Mouse (Mus musculus) heart, postnatal 0 days (tissue): ENCODE measurements around the gene Mtmr12. TPM values are rescaled to one million over a fixed set of nuclear protein-coding genes. Genes with fewer than 3 reads are reported as not detected.

ENCODE experiments used
- ATAC-seq: fragments of 200-750 bp; cut with Nextera tagmentation; 2 replicates; pipeline ENCODE4 v1.8.0; 2017; ENCODE audit warnings: low read depth, moderate number of reproducible peaks, moderate library complexity; ENCODE audit not compliant: insufficient read depth
- DNase-seq: peaks from one replicate; pipeline ENCODE4 v3.0.0-alpha.2; 2016; ENCODE audit warnings: low spot score
- H3K27ac ChIP-seq: fragments of 300-500 bp; sonication (generic); 2 replicates; pipeline ENCODE4 v1.5.1; 2014; ENCODE audit warnings: low read depth, mild to moderate bottlenecking
- H3K27me3 ChIP-seq: fragments of 300-500 bp; sonication (generic); 2 replicates; pipeline ENCODE4 v1.6.1; 2014; ENCODE audit warnings: low read length, mixed read lengths; ENCODE audit not compliant: control insufficient read depth, insufficient read depth
- H3K36me3 ChIP-seq: fragments of 300-500 bp; sonication (generic); replicated peaks from 2 replicates; pipeline ENCODE4 v1.6.1; 2014; ENCODE audit warnings: low read length, mixed read lengths; ENCODE audit not compliant: control insufficient read depth, insufficient read depth
- H3K4me1 ChIP-seq: fragments of 300-500 bp; sonication (generic); 2 replicates; pipeline ENCODE4 v1.6.1; 2014; ENCODE audit warnings: antibody characterized with exemption; ENCODE audit not compliant: control insufficient read depth, insufficient read depth
- H3K4me2 ChIP-seq: fragments of 300-500 bp; sonication (generic); 2 replicates; pipeline ENCODE4 v1.6.1; 2014; ENCODE audit warnings: low read depth, mild to moderate bottlenecking, low read length, moderate library complexity
- H3K4me3 ChIP-seq: fragments of 300-500 bp; sonication (generic); 2 replicates; pipeline ENCODE4 v1.5.1; 2014; ENCODE audit warnings: low read depth, low read length
- H3K9ac ChIP-seq: fragments of 300-500 bp; sonication (generic); replicated peaks from 2 replicates; pipeline ENCODE4 v1.6.1; 2014; ENCODE audit warnings: low read depth, low read length, mixed read lengths
- H3K9me3 ChIP-seq: fragments of 300-500 bp; sonication (generic); replicated peaks from 2 replicates; pipeline ENCODE4 v1.6.1; 2016; ENCODE audit warnings: low read length; ENCODE audit not compliant: control insufficient read depth
- CTCF ChIP-seq: IDR thresholded peaks from 2 replicates; pipeline ENCODE4 v1.5.1; 2016; ENCODE audit warnings: antibody characterized with exemption, control low read depth, low read depth
- EP300 ChIP-seq: IDR thresholded peaks from 2 replicates; pipeline ENCODE4 v1.6.1; 2016; ENCODE audit warnings: antibody characterized with exemption, low read depth
- WGBS: fragments of 180-500 bp; shearing (Covaris S2); extraction: QIAGEN DNeasy Blood & Tissue Kit; methylation state at CpG from one replicate; pipeline ENCODE4 v1.1.7; 2014; 5-methylcytosine and 5-hydroxymethylcytosine counted together
- polyA plus RNA-seq: library from polyadenylated mRNA; unstranded; fragments of >200 nt; fragmentation: Nextera tagmentation; extraction: Ambion mirVana; gene quantifications from 2 replicates; pipeline ENCODE4 v1.2.1, GENCODE M21; 2015
- total RNA-seq: library from RNA; depleted of rRNA; stranded (reverse); fragments of >200 nt; gene quantifications from 2 replicates; pipeline ENCODE4 v1.2.3, GENCODE M21; 2014; ENCODE audit warnings: low replicate concordance

Mtmr12 gene
- total and polyA plus RNA-seq, 2 experiments from 2014 or later, result 5.4 to 9.8 TPM

DNA sequence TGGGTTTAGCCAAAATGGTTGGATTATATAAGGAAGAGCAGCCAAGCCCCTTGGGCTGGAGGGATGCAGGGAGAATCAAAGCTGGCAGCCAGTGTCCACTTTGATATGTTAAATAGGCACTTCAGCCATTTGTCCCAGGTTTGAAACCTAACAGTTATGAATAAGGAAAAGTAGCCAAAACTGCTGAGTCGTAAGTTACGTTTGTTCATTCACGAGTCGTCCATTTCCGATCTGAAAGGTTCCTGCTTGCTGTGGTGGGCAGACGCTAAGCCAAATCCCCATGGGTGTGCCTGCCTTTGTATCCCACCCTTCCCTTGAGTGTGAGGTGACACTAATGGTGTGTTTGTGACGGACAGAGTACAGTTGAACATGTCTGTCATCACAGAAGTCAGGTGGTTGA lies 106.6 kb downstream of the Mtmr12 start:
- TF ChIP-seq EP300, result no peak
- no peak for TF ChIP-seq CTCF
- H3K9me3 ChIP-seq, result no peaks in the 10 kb centered on the region
- H3K9ac ChIP-seq, result no peak overlapping the region
- no peak overlapping the region for H3K4me2 ChIP-seq
- H3K4me1 ChIP-seq, result peaks cover 4% of the 10 kb centered on the region; the same call in 1 of the 2 replicates
- 79% methylated on average over 7 of the region's 7 CpGs for whole genome bisulfite sequencing
- DNase-seq (no peak), ATAC-seq (no peak)
- no peak overlapping the region for H3K4me3 ChIP-seq
- H3K36me3 ChIP-seq, result no peaks in the 10 kb centered on the region
- no peak overlapping the region for H3K27ac ChIP-seq
- H3K27me3 ChIP-seq, result no peaks in the 10 kb centered on the region

DNA sequence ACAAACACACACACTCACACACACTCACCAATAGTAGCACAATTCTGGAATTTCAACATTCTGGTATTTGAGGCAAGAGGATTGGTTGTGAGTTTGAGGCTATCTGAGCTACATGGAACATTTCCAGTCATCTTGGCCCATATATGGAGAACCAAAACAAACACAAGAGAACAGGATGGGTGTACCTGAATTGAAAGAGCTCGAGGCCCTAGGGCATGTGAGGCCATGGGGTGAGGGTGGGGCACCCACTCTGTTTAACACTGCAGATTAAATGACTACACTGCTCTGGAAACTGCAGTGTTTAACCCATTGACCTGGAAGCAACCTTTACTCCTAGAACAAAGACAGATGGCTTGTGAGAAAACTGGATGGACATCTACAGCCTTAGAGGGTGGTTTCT lies 108.4 kb downstream of the Mtmr12 start:
- DNase-seq (no peak), ATAC-seq (no peak)
- WGBS, result 23% methylated on average over 1 of the region's 1 CpGs
- Histone ChIP-seq H3K4me3 (no peak overlapping the region), H3K9me3 (no peaks in the 10 kb centered on the region), H3K27me3 (no peaks in the 10 kb centered on the region), H3K27ac (no peak overlapping the region), H3K9ac (no peak overlapping the region), H3K36me3 (no peaks in the 10 kb centered on the region), H3K4me1 (no peaks in the 10 kb centered on the region), H3K4me2 (no peak overlapping the region)
- no peak for TF ChIP-seq EP300
- TF ChIP-seq CTCF, result no peak

DNA sequence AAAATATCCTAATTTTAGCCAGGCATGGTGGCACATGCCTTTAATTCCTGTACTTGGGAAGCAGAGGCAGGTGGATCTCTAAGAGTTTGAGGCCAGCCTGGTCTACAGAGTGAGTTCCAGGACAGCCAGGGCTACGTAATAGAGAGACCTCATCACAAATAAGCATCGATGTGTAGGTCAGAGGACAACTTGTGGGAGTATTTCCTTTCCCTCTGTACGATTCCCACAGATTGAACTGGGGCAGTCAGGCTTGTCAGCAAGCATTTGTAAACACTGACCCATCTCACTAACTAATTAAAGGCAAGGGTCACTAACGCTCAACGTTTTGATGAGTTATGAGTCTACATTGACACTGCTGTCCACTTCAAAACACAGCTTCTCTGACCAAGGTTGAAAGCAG lies 109.8 kb downstream of the Mtmr12 start:
- no peaks in the 10 kb centered on the region for H3K27me3 ChIP-seq
- no peak for ATAC-seq

DNA sequence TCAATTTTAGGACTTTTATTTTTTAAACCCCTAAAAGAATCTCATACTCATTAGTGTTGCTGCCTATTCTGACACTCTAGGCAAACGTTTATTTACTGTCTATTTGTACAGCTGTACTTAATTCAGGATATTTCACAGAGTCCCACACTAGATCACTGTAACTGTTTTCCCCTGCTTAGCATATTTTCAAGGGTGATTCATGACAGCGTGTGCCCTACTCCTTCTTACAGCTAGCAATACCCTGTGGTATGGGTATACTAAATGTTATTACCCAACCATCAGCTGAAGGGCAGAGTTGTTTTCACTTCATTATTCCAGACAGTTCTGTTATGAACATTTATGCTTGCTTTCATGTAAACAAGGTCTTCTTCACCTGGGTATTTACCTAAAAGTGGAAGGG lies 111.2 kb downstream of the Mtmr12 start:
- Histone ChIP-seq H3K9me3 (no peaks in the 10 kb centered on the region), H3K27ac (no peak overlapping the region), H3K9ac (no peak overlapping the region), H3K36me3 (no peaks in the 10 kb centered on the region), H3K4me1 (no peaks in the 10 kb centered on the region), H3K27me3 (no peaks in the 10 kb centered on the region), H3K4me3 (no peak overlapping the region), H3K4me2 (no peak overlapping the region)
- ATAC-seq (no peak), DNase-seq (no peak)
- TF ChIP-seq EP300 (no peak), CTCF (no peak)
- 54% methylated on average over 2 of the region's 2 CpGs for WGBS

More for the DNA sequence above, 109.8 kb downstream of the Mtmr12 start:
- H3K9ac ChIP-seq, result no peak overlapping the region
- DNase-seq, result no peak
- H3K4me1 ChIP-seq, result no peaks in the 10 kb centered on the region
- no peak overlapping the region for H3K4me2 ChIP-seq
- no peak for TF ChIP-seq EP300
- no peak for TF ChIP-seq CTCF
- WGBS, result 79% methylated on average over 5 of the region's 5 CpGs
- no peak overlapping the region for H3K4me3 ChIP-seq
- H3K27ac ChIP-seq, result no peak overlapping the region
- H3K36me3 ChIP-seq, result no peaks in the 10 kb centered on the region
- no peaks in the 10 kb centered on the region for H3K9me3 ChIP-seq

DNA sequence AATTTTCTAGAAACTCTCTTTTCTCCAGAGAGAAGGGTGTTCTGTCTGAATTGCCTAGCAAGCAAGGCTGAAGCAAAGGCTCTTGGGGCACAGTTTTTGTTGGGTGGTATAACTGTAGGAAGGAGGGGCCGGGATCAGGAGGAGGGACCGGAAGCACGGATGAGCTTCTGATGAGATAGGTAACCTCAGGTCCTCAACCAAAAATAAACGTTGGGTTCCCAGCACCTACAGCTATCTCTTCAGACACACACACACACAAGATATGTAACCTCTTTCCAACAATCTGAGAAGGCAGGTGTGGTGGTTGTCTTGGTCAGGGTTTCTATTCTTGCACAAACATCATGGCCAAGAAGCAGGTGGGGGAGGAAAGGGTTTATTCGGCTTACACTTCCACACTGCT lies 112.5 kb downstream of the Mtmr12 start:
- no peaks in the 10 kb centered on the region for H3K4me1 ChIP-seq
- no peak overlapping the region for H3K4me2 ChIP-seq
- 58% methylated on average over 5 of the region's 5 CpGs for WGBS
- H3K27me3 ChIP-seq, result no peaks in the 10 kb centered on the region
- no peak overlapping the region for H3K4me3 ChIP-seq
- H3K9me3 ChIP-seq, result no peaks in the 10 kb centered on the region
- H3K36me3 ChIP-seq, result no peaks in the 10 kb centered on the region
- TF ChIP-seq EP300 (no peak), CTCF (no peak)
- H3K27ac ChIP-seq, result no peak overlapping the region
- no peak overlapping the region for H3K9ac ChIP-seq
- no peak for ATAC-seq
- DNase-seq, result no peak

DNA sequence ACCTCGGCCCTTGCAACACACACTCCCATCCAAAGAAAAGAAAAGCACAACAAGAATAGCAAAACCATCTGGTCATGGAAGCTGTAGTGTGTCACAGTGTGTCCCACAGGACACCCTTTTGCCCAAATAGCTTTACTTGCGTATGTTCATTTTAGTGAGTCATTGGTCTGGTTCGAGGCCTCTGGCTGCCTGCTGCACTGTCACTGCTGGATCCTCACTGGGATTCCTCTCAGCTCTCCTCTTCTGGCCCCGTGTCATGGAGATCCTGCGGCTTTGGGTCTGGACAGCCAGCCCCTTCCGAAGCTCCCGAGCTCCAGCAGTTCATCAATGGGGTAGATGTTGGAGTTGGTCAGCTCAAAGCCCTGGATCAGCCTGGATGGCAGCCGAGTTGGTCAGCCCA lies 113.6 kb downstream of the Mtmr12 start:
- TF ChIP-seq CTCF, result no peak
- no peak for TF ChIP-seq EP300
- Histone ChIP-seq H3K27me3 (no peaks in the 10 kb centered on the region), H3K36me3 (no peaks in the 10 kb centered on the region), H3K27ac (no peak overlapping the region), H3K9me3 (no peaks in the 10 kb centered on the region), H3K9ac (no peak overlapping the region), H3K4me3 (no peak overlapping the region), H3K4me2 (no peak overlapping the region), H3K4me1 (no peaks in the 10 kb centered on the region)
- DNase-seq, result no peak
- no peak for ATAC-seq
- WGBS, result 73% methylated on average over 8 of the region's 8 CpGs
